Mouse (Mus musculus) liver (tissue): ENCODE data around the gene Gm42420.

ENCODE experiments used
- DNase-seq: peaks from one replicate; pipeline ENCODE4 v3.0.0-alpha.2; 2020; ENCODE audit warnings: mixed read lengths

The Gm42420 gene

GRCm38 (mm10) chr6:39573791-39574554, 11.6 kb upstream of the Gm42420 start, which contains the start of gene Adck2:
Adck2 (plus strand) TSS chr6:39573873.
- DNase-seq: peak; percentile 87

GRCm38 (mm10) chr6:39574555-39574869, 11.0 kb upstream of the Gm42420 start:
- no peak for DNase-seq

GRCm38 (mm10) chr6:39574951-39575350, 10.6 kb upstream of the Gm42420 start:
- no peak for DNase-seq

- DNase-seq: no peak
Measured at GRCm38 (mm10) chr6:39579552-39579951, 6.0 kb upstream of the Gm42420 start.

- DNase-seq: no peak
Measured at GRCm38 (mm10) chr6:39580558-39580957, 5.0 kb upstream of the Gm42420 start.

- DNase-seq: peak; percentile 73
Measured at GRCm38 (mm10) chr6:39581087-39581784, 4.3 kb upstream of the Gm42420 start.

- DNase-seq: no peak
Measured at GRCm38 (mm10) chr6:39591481-39591880, 5.9 kb downstream of the Gm42420 start.

GRCm38 (mm10) chr6:39592401-39593214, 7.1 kb downstream of the Gm42420 start, which contains the start of gene Ndufb2:
Ndufb2 (plus strand) TSS chr6:39592574.
- peak; percentile 93 for DNase-seq

GRCm38 (mm10) chr6:39600851-39601250, 15.3 kb downstream of the Gm42420 start:
- no peak for DNase-seq

GRCm38 (mm10) chr6:39601828-39602227, 16.3 kb downstream of the Gm42420 start:
- no peak for DNase-seq

GRCm38 (mm10) chr6:39604565-39604964, 19.0 kb downstream of the Gm42420 start:
- no peak for DNase-seq

- DNase-seq: no peak
Measured at GRCm38 (mm10) chr6:39606056-39606455, 20.5 kb downstream of the Gm42420 start.

- DNase-seq: no peak
Measured at GRCm38 (mm10) chr6:39606862-39607261, 21.3 kb downstream of the Gm42420 start.

- no peak for DNase-seq
Measured at GRCm38 (mm10) chr6:39607365-39607764, 21.8 kb downstream of the Gm42420 start.

GRCm38 (mm10) chr6:39610207-39610606, 24.7 kb downstream of the Gm42420 start:
- no peak for DNase-seq

- no peak for DNase-seq
Measured at GRCm38 (mm10) chr6:39611296-39611695, 25.7 kb downstream of the Gm42420 start.
